Mouse (Mus musculus) cerebellum, adult 2 months (tissue): ENCODE data around the gene Apoc2.

ENCODE experiments used
- CTCF ChIP-seq: fragments of 200-500 bp; IDR thresholded peaks from 2 replicates; pipeline ENCODE4 v1.5.1; 2011; ENCODE audit warnings: low read depth, mild to moderate bottlenecking, control low read depth, low read length, moderate library complexity, borderline replicate concordance; ENCODE audit not compliant: insufficient read depth
- POLR2A ChIP-seq: fragments of 200-500 bp; IDR thresholded peaks from 2 replicates; pipeline ENCODE4 v1.6.1; 2011; ENCODE audit warnings: low read length, control low read depth, borderline replicate concordance; ENCODE audit not compliant: insufficient read depth

GRCm38 (mm10) chr7:19726541-19726940 lies 48.8 kb upstream of the Apoc2 start:
- no peak for TF ChIP-seq CTCF
- no peak for TF ChIP-seq POLR2A
